Mouse (Mus musculus): ENCODE data around the gene Emc10. TPM values are rescaled to one million over a fixed set of nuclear protein-coding genes. Genes with fewer than 3 reads are reported as not detected.

The Emc10 gene
- polyA plus RNA-seq, 1 experiment from 2014 or later, result 133 TPM

DNA sequence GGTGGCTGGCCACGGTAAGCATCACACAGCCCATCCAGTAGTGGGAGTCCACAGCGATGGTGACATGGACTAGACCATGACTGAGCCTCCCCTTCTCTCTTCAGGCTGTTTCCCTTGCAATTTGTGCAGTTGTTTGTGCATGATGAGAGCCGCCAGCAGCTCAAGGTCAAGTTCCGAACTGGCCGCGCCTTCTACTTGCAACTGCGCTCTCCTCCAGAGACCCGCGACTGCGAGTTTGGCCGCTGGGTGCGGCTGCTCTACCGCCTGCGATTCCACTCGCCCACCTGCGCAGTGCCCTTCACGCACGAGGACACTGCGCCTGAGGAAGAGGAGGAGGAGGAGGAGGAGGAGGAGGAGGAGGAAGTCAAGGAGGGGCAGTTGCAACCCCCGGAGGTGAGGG lies 3.7 kb upstream of the Emc10 start:
- no peak overlapping the region for H3K27ac ChIP-seq (ENCODE audit: low read depth)
- ATAC-seq (ENCODE audit: insufficient read depth) (no peak), DNase-seq (no peak)
- H3K9me3 ChIP-seq (ENCODE audit: low read depth, low read length), result no peaks in the 10 kb centered on the region
- no peak overlapping the region for H3K4me2 ChIP-seq
- no peak overlapping the region for H3K4me3 ChIP-seq (ENCODE audit: low read depth, low read length)
- WGBS, result 45% methylated on average over 20 of the region's 20 CpGs
- peaks cover 7% of the 10 kb centered on the region for H3K4me1 ChIP-seq (ENCODE audit: insufficient read depth)
- no peak overlapping the region for H3K9ac ChIP-seq
- H3K36me3 ChIP-seq (ENCODE audit: insufficient read depth), result no peaks in the 10 kb centered on the region
- peaks cover 4% of the 10 kb centered on the region; the same call in 1 of the 2 replicates for H3K27me3 ChIP-seq (ENCODE audit: insufficient read depth, low read length)
- TF ChIP-seq CTCF (IDR thresholded peaks at IDR 0.05; ENCODE audit: low read depth), result no peak

- Histone ChIP-seq H3K36me3 (ENCODE audit: insufficient read depth) (peaks cover 3% of the 10 kb centered on the region; the same call in 1 of the 2 replicates), H3K4me3 (ENCODE audit: low read depth, low read length) (no peak overlapping the region), H3K4me2 (no peak overlapping the region), H3K9ac (no peak overlapping the region), H3K4me1 (ENCODE audit: insufficient read depth) (peaks cover 7% of the 10 kb centered on the region), H3K27ac (ENCODE audit: low read depth) (no peak overlapping the region), H3K9me3 (ENCODE audit: low read depth, low read length) (no peaks in the 10 kb centered on the region), H3K27me3 (ENCODE audit: insufficient read depth, low read length) (peaks cover 4% of the 10 kb centered on the region; the same call in 1 of the 2 replicates)
- TF ChIP-seq CTCF (IDR thresholded peaks at IDR 0.05; ENCODE audit: low read depth), result no peak
- WGBS, result 69% methylated on average over 1 of the region's 1 CpGs
- ATAC-seq (ENCODE audit: insufficient read depth), result no peak
- no peak for DNase-seq
Observed at GRCm38 (mm10) chr7:44498922-44499321, 2.6 kb upstream of the Emc10 start.

GRCm38 (mm10) chr7:44497361-44498055 lies 1.2 kb upstream of the Emc10 start:
- Histone ChIP-seq H3K27me3 (ENCODE audit: insufficient read depth, low read length) (peaks cover 4% of the 10 kb centered on the region; the same call in 1 of the 2 replicates), H3K4me2 (peak overlapping the region; percentile 94), H3K27ac (ENCODE audit: low read depth) (no peak overlapping the region), H3K36me3 (ENCODE audit: insufficient read depth) (peaks cover 11% of the 10 kb centered on the region), H3K9ac (peak overlapping the region; percentile 80; the same call in 1 of the 2 replicates), H3K4me1 (ENCODE audit: insufficient read depth) (peaks cover 7% of the 10 kb centered on the region), H3K4me3 (ENCODE audit: low read depth, low read length) (peak overlapping the region; percentile 70), H3K9me3 (ENCODE audit: low read depth, low read length) (no peaks in the 10 kb centered on the region)
- no peak for TF ChIP-seq CTCF (IDR thresholded peaks at IDR 0.05; ENCODE audit: low read depth)
- 74% methylated on average over 10 of the region's 10 CpGs for WGBS
- DNase-seq (no peak), ATAC-seq (ENCODE audit: insufficient read depth) (no peak)

- WGBS, result 1% methylated on average over 26 of the region's 26 CpGs
- ATAC-seq (ENCODE audit: insufficient read depth), result no peak
- H3K27me3 ChIP-seq (ENCODE audit: insufficient read depth, low read length), result peaks cover 4% of the 10 kb centered on the region; the same call in 1 of the 2 replicates
- H3K9ac ChIP-seq, result peak overlapping the region; percentile 80
- peaks cover 7% of the 10 kb centered on the region for H3K4me1 ChIP-seq (ENCODE audit: insufficient read depth)
- peak overlapping the region; percentile 70 for H3K4me3 ChIP-seq (ENCODE audit: low read depth, low read length)
- H3K9me3 ChIP-seq (ENCODE audit: low read depth, low read length), result no peaks in the 10 kb centered on the region
- peak; percentile 38 for TF ChIP-seq CTCF (IDR thresholded peaks at IDR 0.05; ENCODE audit: low read depth)
- H3K36me3 ChIP-seq (ENCODE audit: insufficient read depth), result peaks cover 18% of the 10 kb centered on the region
- DNase-seq, result no peak
- H3K27ac ChIP-seq (ENCODE audit: low read depth), result peak overlapping the region; percentile 86
- H3K4me2 ChIP-seq, result peak overlapping the region; percentile 94
Observed at GRCm38 (mm10) chr7:44496771-44497109, 411 bp upstream of the Emc10 start.

- no peak overlapping the region for H3K27ac ChIP-seq (ENCODE audit: low read depth)
Observed at GRCm38 (mm10) chr7:44495086-44495485, 1.2 kb downstream of the Emc10 start.

DNA sequence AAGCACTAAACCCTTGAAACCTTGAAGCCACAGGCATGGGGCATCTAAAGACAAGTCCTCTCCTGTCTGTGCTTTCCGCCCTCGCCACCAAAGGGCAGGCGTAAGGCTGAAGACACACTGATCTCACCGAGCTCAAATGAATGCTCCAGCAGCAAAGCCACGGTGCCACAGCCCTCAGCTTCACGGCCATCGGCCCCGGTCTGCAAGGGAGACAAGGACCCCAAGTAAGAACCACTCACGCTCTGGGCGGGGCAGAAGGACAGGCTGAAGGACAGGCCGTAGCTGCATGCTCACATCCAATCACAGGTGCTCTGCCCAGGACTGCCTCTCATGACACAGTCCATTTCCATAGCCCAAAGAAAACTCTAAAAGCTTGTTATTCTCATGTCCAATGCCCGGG lies 1.6 kb downstream of the Emc10 start:
- Histone ChIP-seq H3K36me3 (ENCODE audit: insufficient read depth) (peaks cover 37% of the 10 kb centered on the region), H3K27me3 (ENCODE audit: insufficient read depth, low read length) (peaks cover 3% of the 10 kb centered on the region; the same call in 1 of the 2 replicates), H3K9me3 (ENCODE audit: low read depth, low read length) (no peaks in the 10 kb centered on the region), H3K4me3 (ENCODE audit: low read depth, low read length) (no peak overlapping the region), H3K4me2 (peak overlapping the region; percentile 94; the same call in 1 of the 2 replicates), H3K9ac (no peak overlapping the region), H3K4me1 (ENCODE audit: insufficient read depth) (peaks cover 7% of the 10 kb centered on the region), H3K27ac (ENCODE audit: low read depth) (no peak overlapping the region)
- no peak for TF ChIP-seq CTCF (IDR thresholded peaks at IDR 0.05; ENCODE audit: low read depth)
- 90% methylated on average over 12 of the region's 12 CpGs for WGBS
- ATAC-seq (ENCODE audit: insufficient read depth) (no peak), DNase-seq (no peak)

More at GRCm38 (mm10) chr7:44495086-44495485, 1.2 kb downstream of the Emc10 start:
- DNase-seq (no peak), ATAC-seq (ENCODE audit: insufficient read depth) (no peak)
- Histone ChIP-seq H3K9ac (peak overlapping the region; percentile 80), H3K36me3 (ENCODE audit: insufficient read depth) (peaks cover 33% of the 10 kb centered on the region), H3K4me1 (ENCODE audit: insufficient read depth) (peaks cover 7% of the 10 kb centered on the region), H3K4me3 (ENCODE audit: low read depth, low read length) (peak overlapping the region; percentile 70), H3K4me2 (peak overlapping the region; percentile 94), H3K9me3 (ENCODE audit: low read depth, low read length) (no peaks in the 10 kb centered on the region), H3K27me3 (ENCODE audit: insufficient read depth, low read length) (peaks cover 4% of the 10 kb centered on the region; the same call in 1 of the 2 replicates)
- 73% methylated on average over 7 of the region's 7 CpGs for WGBS
- TF ChIP-seq CTCF (IDR thresholded peaks at IDR 0.05; ENCODE audit: low read depth), result no peak

- WGBS, result 89% methylated on average over 21 of the region's 21 CpGs
- H3K9ac ChIP-seq, result no peak overlapping the region
- H3K36me3 ChIP-seq (ENCODE audit: insufficient read depth), result peaks cover 48% of the 10 kb centered on the region
- ATAC-seq (ENCODE audit: insufficient read depth) (no peak), DNase-seq (no peak)
- H3K4me1 ChIP-seq (ENCODE audit: insufficient read depth), result peaks cover 7% of the 10 kb centered on the region
- H3K27ac ChIP-seq (ENCODE audit: low read depth), result no peak overlapping the region
- H3K27me3 ChIP-seq (ENCODE audit: insufficient read depth, low read length), result no peaks in the 10 kb centered on the region
- no peak overlapping the region for H3K4me2 ChIP-seq
- no peaks in the 10 kb centered on the region for H3K9me3 ChIP-seq (ENCODE audit: low read depth, low read length)
- H3K4me3 ChIP-seq (ENCODE audit: low read depth, low read length), result no peak overlapping the region
- TF ChIP-seq CTCF (IDR thresholded peaks at IDR 0.05; ENCODE audit: low read depth), result no peak
Observed at GRCm38 (mm10) chr7:44492166-44492826, 4.0 kb downstream of the Emc10 start.
